Mouse (Mus musculus): ENCODE measurements around the gene Cntnap2.

The Cntnap2 gene

GRCm38 (mm10) chr6:45938263-45938662, 879.1 kb downstream of the Cntnap2 start:
- DNase-seq (ENCODE audit: low spot score in 2 of 2): no peak

GRCm38 (mm10) chr6:45938775-45939174, 879.6 kb downstream of the Cntnap2 start:
- DNase-seq (ENCODE audit: low spot score in 2 of 2): no peak

- DNase-seq (ENCODE audit: low spot score in 2 of 2): no peak
Observed at GRCm38 (mm10) chr6:45945144-45945985, 886.2 kb downstream of the Cntnap2 start.

GRCm38 (mm10) chr6:45954773-45955172, 895.6 kb downstream of the Cntnap2 start:
- no peak for DNase-seq (ENCODE audit: low spot score in 2 of 2)

- no peak for DNase-seq (ENCODE audit: low spot score in 2 of 2)
Observed at GRCm38 (mm10) chr6:45964494-45964893, 905.3 kb downstream of the Cntnap2 start.

- no peak for DNase-seq (ENCODE audit: low spot score in 2 of 2)
Observed at GRCm38 (mm10) chr6:45974471-45975154, 915.5 kb downstream of the Cntnap2 start.

- no peak for DNase-seq (ENCODE audit: low spot score in 2 of 2)
Observed at GRCm38 (mm10) chr6:45979171-45979570, 920.0 kb downstream of the Cntnap2 start.

GRCm38 (mm10) chr6:45988051-45988450, 928.9 kb downstream of the Cntnap2 start:
- DNase-seq (ENCODE audit: low spot score in 2 of 2): no peak

GRCm38 (mm10) chr6:45991086-45991485, 931.9 kb downstream of the Cntnap2 start:
- DNase-seq (ENCODE audit: low spot score in 2 of 2): no peak

- no peak for DNase-seq (ENCODE audit: low spot score in 2 of 2)
Observed at GRCm38 (mm10) chr6:46022515-46023143, 963.5 kb downstream of the Cntnap2 start.

- DNase-seq (ENCODE audit: low spot score in 2 of 2): no peak
Observed at GRCm38 (mm10) chr6:46031821-46032594, 972.9 kb downstream of the Cntnap2 start.

GRCm38 (mm10) chr6:46033108-46033507, 974.0 kb downstream of the Cntnap2 start:
- no peak for DNase-seq (ENCODE audit: low spot score in 2 of 2)

GRCm38 (mm10) chr6:46040671-46041070, 981.5 kb downstream of the Cntnap2 start:
- DNase-seq (ENCODE audit: low spot score in 2 of 2): no peak

GRCm38 (mm10) chr6:46080236-46080635, 1021.1 kb downstream of the Cntnap2 start:
- no peak for DNase-seq (ENCODE audit: low spot score in 2 of 2)

- DNase-seq (ENCODE audit: low spot score in 2 of 2): no peak
Observed at GRCm38 (mm10) chr6:46081432-46081831, 1022.3 kb downstream of the Cntnap2 start.

GRCm38 (mm10) chr6:46143189-46143841, 1084.2 kb downstream of the Cntnap2 start:
- DNase-seq (ENCODE audit: low spot score in 2 of 2): no peak

GRCm38 (mm10) chr6:46166837-46167236, 1107.7 kb downstream of the Cntnap2 start:
- no peak for DNase-seq (ENCODE audit: low spot score in 2 of 2)

- no peak for DNase-seq (ENCODE audit: low spot score in 2 of 2)
Observed at GRCm38 (mm10) chr6:46197298-46197697, 1138.1 kb downstream of the Cntnap2 start.

GRCm38 (mm10) chr6:46201828-46202227, 1142.7 kb downstream of the Cntnap2 start:
- no peak for DNase-seq (ENCODE audit: low spot score in 2 of 2)

GRCm38 (mm10) chr6:46205531-46205930, 1146.4 kb downstream of the Cntnap2 start:
- DNase-seq (ENCODE audit: low spot score in 2 of 2): no peak

- DNase-seq (ENCODE audit: low spot score in 2 of 2): no peak
Observed at GRCm38 (mm10) chr6:46232889-46233288, 1173.7 kb downstream of the Cntnap2 start.

Data from heart, adult 9 months (tissue).